Mouse (Mus musculus) kidney, postnatal 25 days (tissue): Measurements from ENCODE around the gene Cbx5.
A peak's percentile ranks its signal among the peaks of the same experiment; 100 is the strongest.

Experiments used
- DNase-seq, 2 experiments: peaks; one replicate each; pipeline ENCODE4 v3.0.0; 2021; ENCODE audit warnings: mixed read lengths in 2 of 2

Cbx5 gene

GRCm38 (mm10) chr15:103170316-103170679, 69.3 kb downstream of the Cbx5 start:
- peak in 1 of 2 experiments; percentile 46 for DNase-seq

GRCm38 (mm10) chr15:103169612-103170315, 69.9 kb downstream of the Cbx5 start:
- no peak for DNase-seq

GRCm38 (mm10) chr15:103168801-103169611, 70.6 kb downstream of the Cbx5 start:
- peak; percentile 43 to 45 for DNase-seq

GRCm38 (mm10) chr15:103167786-103168185, 71.8 kb downstream of the Cbx5 start:
- no peak for DNase-seq

- DNase-seq, result no peak
Measured at GRCm38 (mm10) chr15:103167042-103167615, 72.5 kb downstream of the Cbx5 start, which contains the start of gene Smug1. Gene Smug1, minus strand, starts transcription at chr15:103167092.

GRCm38 (mm10) chr15:103165924-103166323, 73.7 kb downstream of the Cbx5 start:
- DNase-seq, result no peak

GRCm38 (mm10) chr15:103165379-103165778, 74.2 kb downstream of the Cbx5 start:
- peak; percentile 90 to 93 for DNase-seq

GRCm38 (mm10) chr15:103163182-103163919, 76.3 kb downstream of the Cbx5 start:
- peak; percentile 93 to 95 for DNase-seq

GRCm38 (mm10) chr15:103157585-103157984, 82.0 kb downstream of the Cbx5 start:
- no peak for DNase-seq

- DNase-seq, result no peak
Measured at GRCm38 (mm10) chr15:103156890-103157289, 82.7 kb downstream of the Cbx5 start.

GRCm38 (mm10) chr15:103155366-103156321, 84.0 kb downstream of the Cbx5 start:
- no peak for DNase-seq

- DNase-seq, result no peak
Measured at GRCm38 (mm10) chr15:103152890-103153610, 86.6 kb downstream of the Cbx5 start.

GRCm38 (mm10) chr15:103152371-103152770, 87.2 kb downstream of the Cbx5 start:
- no peak for DNase-seq

- DNase-seq, result peak; percentile 54 to 67
Measured at GRCm38 (mm10) chr15:103147779-103148178, 91.8 kb downstream of the Cbx5 start.

- no peak for DNase-seq
Measured at GRCm38 (mm10) chr15:103147422-103147690, 92.3 kb downstream of the Cbx5 start.

- DNase-seq, result peak; percentile 43 to 56
Measured at GRCm38 (mm10) chr15:103146627-103147421, 92.8 kb downstream of the Cbx5 start.

- DNase-seq, result no peak
Measured at GRCm38 (mm10) chr15:103145635-103146299, 93.8 kb downstream of the Cbx5 start.

GRCm38 (mm10) chr15:103144176-103144575, 95.4 kb downstream of the Cbx5 start:
- DNase-seq, result peak in 1 of 2 experiments; percentile 44
